Mouse (Mus musculus): Measurements from ENCODE around the gene Rhod. TPM values are rescaled to one million over a fixed set of nuclear protein-coding genes. Genes with fewer than 3 reads are reported as not detected.

The Rhod gene
- total RNA-seq, 2 experiments from 2014 or later, result 5.9 to 6.6 TPM

Other genes with a start within 250 kb of the Rhod start
- 1 to 10 TPM; 4.0 to 7.5 TPM for gene Tbc1d10c, start 248.1 kb downstream of the Rhod start, total RNA-seq (2021)
- 100 to 1,000 TPM; 368 to 404 TPM for gene Ppp1ca, start 247.4 kb downstream of the Rhod start, total RNA-seq (2021)
- 1 to 10 TPM; 4.7 to 5.0 TPM for gene Rad9a, start 237.8 kb downstream of the Rhod start, total RNA-seq (2021)
- 1 to 10 TPM; 1.6 to 2.0 TPM for gene Clcf1, start 225.2 kb downstream of the Rhod start, total RNA-seq (2021)
- gene AC109138.7, start 225.1 kb downstream of the Rhod start, total RNA-seq (2021), result not detected
- 10 to 100 TPM in 1 of 2 experiments, 1 to 10 TPM in 1; 9.5 to 10.8 TPM for gene Pold4, start 207.5 kb downstream of the Rhod start, total RNA-seq (2021)
- 1 to 10 TPM; 7.2 to 9.9 TPM for gene Ssh3, start 170.3 kb downstream of the Rhod start, total RNA-seq (2021)
- gene Ankrd13d, start 156.3 kb downstream of the Rhod start, total RNA-seq (2021), result 1 to 10 TPM; 1.0 to 1.4 TPM
- gene Grk2, start 133.2 kb downstream of the Rhod start, total RNA-seq (2021), result 10 to 100 TPM; 54.1 to 59.4 TPM
- 10 to 100 TPM; 47.6 to 49.5 TPM for gene Kdm2a, start 41.1 kb downstream of the Rhod start, total RNA-seq (2021)
- 1 to 10 TPM; 1.8 to 5.0 TPM for gene Syt12, start 38.0 kb upstream of the Rhod start, total RNA-seq (2021)
- gene 2010003K11Rik, start 59.2 kb upstream of the Rhod start, total RNA-seq (2021), result under 1 TPM in 1 of 2 experiments, not detected in 1; 0.48 TPM
- 10 to 100 TPM in 1 of 2 experiments, 1 to 10 TPM in 1; 6.4 to 21.2 TPM for gene Pcx, start 71.0 kb upstream of the Rhod start, total RNA-seq (2021)
- 10 to 100 TPM; 10.0 to 11.5 TPM for gene Lrfn4, start 176.2 kb upstream of the Rhod start, total RNA-seq (2021)
- gene Rce1, start 186.2 kb upstream of the Rhod start, total RNA-seq (2021), result 10 to 100 TPM; 10.6 to 12.4 TPM

All from heart, postnatal 14 days (tissue).